Mouse (Mus musculus) B cell, adult (primary cell): ENCODE data around the gene Atcay. TPM values are rescaled to one million over a fixed set of nuclear protein-coding genes. Genes with fewer than 3 reads are reported as not detected.

Experiments
- total RNA-seq: library from RNA; stranded (reverse); gene quantifications from 4 replicates; pipeline ENCODE4 v1.2.4, GENCODE M21; 2023; ENCODE audit not compliant: inconsistent age

Gene Atcay
- not detected in 4 replicates for total RNA-seq

GRCm38 (mm10) chr10:81230438-81231332, at the start of gene Atcay:
Gene Atcay (minus strand): TSS chr10:81230833.

GRCm38 (mm10) chr10:81266211-81267105, 35.8 kb upstream of the Atcay start, which contains the start of the genes Mrpl54 and Apba3:
Gene Mrpl54 (minus strand): TSS chr10:81266934.
Gene Apba3 (plus strand): TSS chr10:81266960.

GRCm38 (mm10) chr10:81252424-81253419, 22.1 kb upstream of the Atcay start, which contains the start of gene Matk:
Gene Matk (plus strand): TSS chr10:81252935.

DNA sequence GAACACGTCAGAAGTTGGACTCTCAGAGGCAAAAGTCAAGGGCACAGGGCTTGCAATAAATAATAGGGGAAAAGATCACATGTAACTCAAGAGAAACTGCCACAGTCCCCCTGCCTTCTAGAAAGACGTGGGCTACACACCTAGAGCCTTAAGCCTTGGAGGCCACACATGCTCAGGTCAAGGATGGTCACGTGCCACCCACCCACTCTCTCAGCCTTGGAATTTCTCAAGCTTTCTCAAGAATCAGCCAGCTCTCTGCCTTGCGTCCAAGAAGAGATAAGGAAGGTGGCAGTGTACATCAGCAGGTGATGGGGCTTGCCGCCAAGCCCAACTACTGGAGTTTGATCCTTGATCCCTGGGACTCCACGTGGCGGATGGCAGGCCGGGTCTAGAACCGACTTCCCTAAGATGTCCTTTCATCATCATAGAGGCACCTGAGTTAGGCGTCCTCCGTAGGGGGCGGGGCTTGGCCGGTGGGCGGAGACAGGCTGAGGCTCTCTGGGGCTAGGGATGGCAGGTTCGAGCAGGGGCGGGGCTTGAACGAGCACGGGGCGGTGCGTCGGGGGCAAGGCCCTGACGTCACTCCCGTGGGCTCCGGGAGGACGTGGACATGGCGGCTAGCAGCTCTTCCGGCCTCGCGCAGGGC, 2.1 kb upstream of the Atcay start, which contains the start of gene Zfr2:
TSS of gene Zfr2 (plus strand) at position 576 of the 646 bp plus-strand sequence.

GRCm38 (mm10) chr10:81201807-81202758, 28.6 kb downstream of the Atcay start, which contains the start of gene Nmrk2:
Gene Nmrk2 (minus strand): TSS chr10:81202051.

GRCm38 (mm10) chr10:81183805-81184204, 46.8 kb downstream of the Atcay start, which contains the start of gene 4930442H23Rik:
Gene 4930442H23Rik (minus strand): TSS chr10:81183849.

GRCm38 (mm10) chr10:81182336-81183333, 48.0 kb downstream of the Atcay start, which contains the start of gene Dapk3:
Gene Dapk3 (plus strand): TSS chr10:81183005.

GRCm38 (mm10) chr10:81176466-81177271, 54.0 kb downstream of the Atcay start, which contains the start of gene Eef2:
Gene Eef2 (plus strand): TSS chr10:81176631.

DNA sequence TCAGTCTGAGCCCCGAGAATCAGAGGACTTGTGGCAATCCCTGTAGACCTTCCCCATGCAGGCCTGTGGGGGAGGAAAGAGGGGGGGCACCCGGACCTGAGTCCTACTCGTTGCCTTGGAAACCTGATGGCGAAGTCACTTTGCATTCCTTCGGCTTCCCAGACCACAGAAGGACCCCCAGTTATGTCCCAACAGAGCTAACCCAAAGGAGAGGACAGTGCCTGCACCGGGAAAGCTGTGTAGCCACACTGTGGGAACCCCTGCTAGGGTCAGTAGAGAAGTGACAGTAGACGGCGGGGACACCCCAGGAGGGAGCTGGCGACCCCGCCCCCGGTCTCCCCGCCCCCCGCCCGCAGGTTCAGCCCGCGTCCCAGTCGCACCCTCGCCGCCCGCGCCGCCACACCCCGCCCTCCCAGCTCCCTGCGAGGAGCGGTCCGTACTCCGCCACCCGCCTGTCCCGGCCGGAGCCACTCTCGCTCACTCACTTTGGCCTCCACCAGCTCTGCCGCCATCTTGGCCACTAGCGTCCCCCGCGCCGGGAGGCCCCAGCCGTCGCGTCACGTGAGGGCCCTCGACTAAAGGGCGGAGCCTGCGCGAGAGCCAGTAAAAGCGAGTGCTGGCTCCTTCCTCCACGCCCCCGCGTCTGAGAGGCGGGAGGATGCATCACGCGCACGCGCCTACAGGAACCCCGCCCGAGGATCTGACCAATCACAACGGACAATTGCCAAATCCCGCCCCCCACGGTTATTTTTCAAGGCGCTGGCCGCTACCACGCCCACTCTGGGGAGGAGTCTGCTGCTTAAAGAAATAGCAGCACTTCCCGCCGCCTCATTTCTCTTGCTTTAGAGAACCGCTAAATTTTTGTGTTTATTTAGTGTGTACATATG, 63.2 kb downstream of the Atcay start, which contains the start of gene Pias4:
TSS of gene Pias4 (minus strand) at position 724 of the 887 bp plus-strand sequence.

Other genes starting within 250 kb of the Atcay start
- gene Gng7, start 215.9 kb downstream of the Atcay start, total RNA-seq, result 0.19 to 0.39 TPM (median 0.22 TPM) in 3 of 4 replicates, not detected in the other
- not detected in 4 replicates for gene Diras1, start 205.2 kb downstream of the Atcay start, total RNA-seq
- gene Slc39a3, start 193.4 kb downstream of the Atcay start, total RNA-seq, result 10.1 to 13.0 TPM (median 12.5 TPM) in 4 replicates
- 62.6 to 68.2 TPM (median 64.7 TPM) in 4 replicates for gene Sgta, start 170.7 kb downstream of the Atcay start, total RNA-seq
- gene Thop1, start 160.8 kb downstream of the Atcay start, total RNA-seq, result 17.0 to 20.3 TPM (median 17.5 TPM) in 4 replicates
- gene Creb3l3, start 132.0 kb downstream of the Atcay start, total RNA-seq, result not detected in 4 replicates
- 129 to 154 TPM (median 146 TPM) in 4 replicates for gene Map2k2, start 124.9 kb downstream of the Atcay start, total RNA-seq
- 96.3 to 108 TPM (median 102 TPM) in 4 replicates for gene Zbtb7a, start 95.6 kb downstream of the Atcay start, total RNA-seq
- 56.6 to 67.0 TPM (median 64.0 TPM) in 4 replicates for gene Pias4, start 62.9 kb downstream of the Atcay start, total RNA-seq
- 2,010 to 2,056 TPM (median 2,036 TPM) in 4 replicates for gene Eef2, start 54.2 kb downstream of the Atcay start, total RNA-seq
- 75.8 to 91.0 TPM (median 85.2 TPM) in 4 replicates for gene Dapk3, start 47.8 kb downstream of the Atcay start, total RNA-seq
- not detected in 4 replicates for gene 4930442H23Rik, start 47.0 kb downstream of the Atcay start, total RNA-seq
- not detected in 4 replicates for gene Nmrk2, start 28.8 kb downstream of the Atcay start, total RNA-seq
- gene Zfr2, start 2.3 kb upstream of the Atcay start, total RNA-seq, result 2.6 to 7.2 TPM (median 4.5 TPM) in 4 replicates
- 22.2 to 31.3 TPM (median 26.5 TPM) in 4 replicates for gene Matk, start 22.1 kb upstream of the Atcay start, total RNA-seq
- gene Mrpl54, start 36.1 kb upstream of the Atcay start, total RNA-seq, result 128 to 138 TPM (median 136 TPM) in 4 replicates
- 41.2 to 44.0 TPM (median 42.6 TPM) in 4 replicates for gene Apba3, start 36.1 kb upstream of the Atcay start, total RNA-seq
- gene Tjp3, start 60.7 kb upstream of the Atcay start, total RNA-seq, result 12.7 to 18.0 TPM (median 17.5 TPM) in 4 replicates
- 150 to 166 TPM (median 155 TPM) in 4 replicates for gene Pip5k1c, start 62.1 kb upstream of the Atcay start, total RNA-seq
- gene Cactin, start 90.3 kb upstream of the Atcay start, total RNA-seq, result 45.1 to 49.2 TPM (median 46.9 TPM) in 4 replicates
- 3.0 to 4.6 TPM (median 3.8 TPM) in 4 replicates for gene Tbxa2r, start 97.9 kb upstream of the Atcay start, total RNA-seq
- 0.42 to 1.0 TPM (median 0.82 TPM) in 4 replicates for gene Gipc3, start 112.4 kb upstream of the Atcay start, total RNA-seq
- 64.5 to 77.9 TPM (median 72.9 TPM) in 4 replicates for gene Hmg20b, start 119.6 kb upstream of the Atcay start, total RNA-seq
- 9.2 to 15.5 TPM (median 12.6 TPM) in 4 replicates for gene Mfsd12, start 126.7 kb upstream of the Atcay start, total RNA-seq
- 5.8 to 7.9 TPM (median 7.7 TPM) in 4 replicates for gene 4930404N11Rik, start 135.0 kb upstream of the Atcay start, total RNA-seq
- 38.8 to 48.3 TPM (median 46.2 TPM) in 4 replicates for gene Fzr1, start 147.7 kb upstream of the Atcay start, total RNA-seq
- gene Dohh, start 153.6 kb upstream of the Atcay start, total RNA-seq, result 33.2 to 44.7 TPM (median 38.4 TPM) in 4 replicates
- 1.4 to 2.8 TPM (median 1.9 TPM) in 4 replicates for gene Gm48551, start 153.6 kb upstream of the Atcay start, total RNA-seq
- gene Gm48552, start 158.2 kb upstream of the Atcay start, total RNA-seq, result 1.8 to 11.0 TPM (median 4.5 TPM) in 4 replicates
- 4.3 to 7.4 TPM (median 6.4 TPM) in 4 replicates for gene Smim24, start 162.2 kb upstream of the Atcay start, total RNA-seq
- 15.2 to 21.2 TPM (median 16.2 TPM) in 4 replicates for gene Nfic, start 224.8 kb upstream of the Atcay start, total RNA-seq